Mouse (Mus musculus) spleen, adult 2 months (tissue): ENCODE measurements around the gene Rnf213.

Experiments
- CTCF ChIP-seq: fragments of 200-500 bp; IDR thresholded peaks from 2 replicates; pipeline ENCODE4 v1.5.1; 2011; ENCODE audit warnings: mild to moderate bottlenecking, inconsistent platforms; ENCODE audit not compliant: insufficient read depth, insufficient read length, insufficient replicate concordance; ENCODE audit errors: extremely low read depth
- POLR2A ChIP-seq: fragments of 200-500 bp; IDR thresholded peaks from 2 replicates; pipeline ENCODE4 v1.6.1; 2011; ENCODE audit warnings: low read depth, low read length, inconsistent platforms

- TF ChIP-seq CTCF: no peak
- TF ChIP-seq POLR2A: no peak
These were observed 1.4 kb upstream of the Rnf213 start for GRCm38 (mm10) chr11:119391386-119392000.
